Mouse (Mus musculus) Patski (cell line): ENCODE results near the gene Capn9. TPM values are rescaled to one million over a fixed set of nuclear protein-coding genes. Genes with fewer than 3 reads are reported as not detected.

ENCODE experiments used
- ATAC-seq: fragments of 100-300 bp; one replicate; pipeline ENCODE4 v1.8.0; 2021
- CTCF ChIA-PET: fragments of 350-600 bp; sonication (Branson Sonifier 250); formaldehyde crosslinking; loops from one replicate; lab custom pipeline; 2022; ENCODE audit warnings: inconsistent platforms; lab: Charles Lee
- POLR2A ChIA-PET: fragments of 350-600 bp; sonication (Branson Sonifier 250); formaldehyde crosslinking; loops from one replicate; lab custom pipeline; 2022; ENCODE audit warnings: antibody characterized with exemption, inconsistent platforms; lab: Charles Lee
- DNase-seq: peaks from one replicate; pipeline ENCODE4 v3.0.0-alpha.2; 2011; ENCODE audit warnings: low read depth, low spot score
- H3K27me3 ChIP-seq: fragments of 371-371 bp; one replicate; pipeline ENCODE4 v1.5.1; 2021
- CTCF ChIP-seq: fragments of 100-300 bp; IDR thresholded peaks from one replicate; pipeline ENCODE4 v1.5.1; 2021
- in situ Hi-C: fragments of 300-500 bp; cut with MboI; formaldehyde crosslinking; loops from 3 replicates; pipeline ENCODE4 v1.11.1; 2018; ENCODE audit warnings: low pct_unique_long_range_greater_than_20kb, mixed read lengths
- polyA plus RNA-seq: library from polyadenylated mRNA; unstranded; gene quantifications from one replicate; pipeline ENCODE4 v1.2.3, GENCODE M21; 2021

The Capn9 gene
- polyA plus RNA-seq, 1 experiment from 2014 or later = not detected

DNA sequence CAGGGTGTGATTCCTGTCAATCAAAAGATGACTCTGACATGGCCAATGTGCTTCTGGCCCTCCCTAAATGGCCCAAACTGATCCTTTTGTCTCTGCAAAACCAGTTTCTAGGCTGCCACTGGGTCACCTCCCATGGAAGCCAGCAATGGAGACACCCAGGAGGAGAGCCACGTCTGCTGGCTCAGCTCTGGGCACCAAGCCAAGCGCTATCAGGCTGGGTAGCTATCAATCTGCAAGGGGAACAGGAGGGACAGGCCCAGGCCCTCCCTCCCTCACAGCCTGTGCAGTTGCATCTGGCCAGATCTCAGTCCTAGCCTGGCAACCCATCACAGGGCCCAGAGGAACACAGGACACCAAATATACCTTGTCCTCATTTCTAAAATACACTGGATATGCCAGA lies 82.5 kb downstream of the Capn9 start:
- no peak for ATAC-seq
- in situ Hi-C loops = no loop called here
- no peak for DNase-seq
- no peaks in the 10 kb centered on the region for H3K27me3 ChIP-seq
- no peak for TF ChIP-seq CTCF
- POLR2A ChIA-PET = no interaction called here
- CTCF ChIA-PET = interaction anchor here (1.0 to 2.1 kb wide), 2 partner anchors 18 to 259 kb away, joined by 3 to 4 read pairs; no protein-coding TSS in a partner anchor

DNA sequence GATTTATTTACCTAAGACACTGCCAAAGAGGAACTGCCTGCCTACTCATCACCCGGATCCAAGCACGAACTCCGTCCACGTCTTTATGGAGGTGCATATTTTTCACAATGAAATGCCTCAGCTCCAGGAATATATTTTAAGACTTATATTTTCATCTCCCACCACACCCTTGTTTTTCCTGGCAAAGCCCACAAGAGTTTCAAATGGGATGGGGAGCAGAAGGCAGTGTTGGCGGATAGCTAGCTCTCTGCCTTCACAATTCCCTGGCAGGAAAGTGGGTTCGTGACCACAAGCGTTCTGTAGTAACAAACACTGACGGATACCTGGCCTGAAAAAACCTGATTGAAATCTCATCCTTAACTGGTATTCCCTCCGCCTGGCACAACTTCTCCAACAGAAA lies 85.9 kb downstream of the Capn9 start:
- in situ Hi-C loops = no loop called here
- no peaks in the 10 kb centered on the region for H3K27me3 ChIP-seq
- ChIA-PET POLR2A (interaction anchor here (0.8 to 1.7 kb wide), 3 partner anchors 11 to 45 kb away, joined by 3 to 7 read pairs (median 3); no protein-coding TSS in a partner anchor), CTCF (interaction anchor here (1.5 kb wide), 1 partner anchor 11 kb away, joined by 5 read pairs; no protein-coding TSS in a partner anchor)
- TF ChIP-seq CTCF = no peak
- no peak for DNase-seq
- ATAC-seq = no peak

DNA sequence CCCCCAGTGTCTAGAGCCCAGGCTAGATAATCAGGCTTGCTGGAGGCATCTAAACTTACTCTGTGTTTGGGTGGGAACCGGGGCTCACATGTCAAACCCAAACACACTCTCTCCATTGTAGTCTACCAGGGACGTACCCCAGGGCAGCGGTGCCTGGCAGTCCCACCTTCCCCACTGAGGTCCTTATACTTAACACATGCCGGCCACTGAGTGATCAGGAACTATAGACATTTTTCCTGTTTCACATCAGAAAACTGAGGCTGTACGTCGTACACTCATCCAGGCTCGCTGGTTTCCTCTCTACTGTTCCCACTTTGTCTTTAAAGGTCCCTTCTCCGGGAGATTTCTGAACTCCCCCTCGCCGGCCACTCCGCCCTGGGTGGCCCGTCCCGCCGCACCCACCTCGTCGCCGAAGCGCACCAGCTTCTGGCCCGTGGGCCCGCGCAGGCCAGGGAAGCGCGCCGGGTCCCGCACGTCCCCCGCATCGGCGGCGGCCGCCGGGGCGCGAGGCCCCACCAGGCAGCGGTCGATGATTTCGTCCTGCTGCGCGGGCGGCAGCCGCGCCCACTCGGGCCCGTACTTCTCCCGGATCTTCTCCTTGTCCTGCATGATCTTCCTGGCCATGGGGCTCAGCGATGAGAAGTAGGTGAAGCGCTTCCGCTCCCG lies 86.7 kb downstream of the Capn9 start:
- in situ Hi-C loops = no loop called here
- POLR2A ChIA-PET = interaction anchor here (0.6 to 1.7 kb wide), 4 partner anchors 12 to 45 kb away, joined by 3 to 7 read pairs (median 3); no protein-coding TSS in a partner anchor
- ATAC-seq (peak; percentile 29), DNase-seq (no peak)
- no peak for TF ChIP-seq CTCF
- no peaks in the 10 kb centered on the region for H3K27me3 ChIP-seq
- CTCF ChIA-PET = interaction anchor here (1.5 kb wide), 1 partner anchor 10 kb away, joined by 5 read pairs; no protein-coding TSS in a partner anchor

DNA sequence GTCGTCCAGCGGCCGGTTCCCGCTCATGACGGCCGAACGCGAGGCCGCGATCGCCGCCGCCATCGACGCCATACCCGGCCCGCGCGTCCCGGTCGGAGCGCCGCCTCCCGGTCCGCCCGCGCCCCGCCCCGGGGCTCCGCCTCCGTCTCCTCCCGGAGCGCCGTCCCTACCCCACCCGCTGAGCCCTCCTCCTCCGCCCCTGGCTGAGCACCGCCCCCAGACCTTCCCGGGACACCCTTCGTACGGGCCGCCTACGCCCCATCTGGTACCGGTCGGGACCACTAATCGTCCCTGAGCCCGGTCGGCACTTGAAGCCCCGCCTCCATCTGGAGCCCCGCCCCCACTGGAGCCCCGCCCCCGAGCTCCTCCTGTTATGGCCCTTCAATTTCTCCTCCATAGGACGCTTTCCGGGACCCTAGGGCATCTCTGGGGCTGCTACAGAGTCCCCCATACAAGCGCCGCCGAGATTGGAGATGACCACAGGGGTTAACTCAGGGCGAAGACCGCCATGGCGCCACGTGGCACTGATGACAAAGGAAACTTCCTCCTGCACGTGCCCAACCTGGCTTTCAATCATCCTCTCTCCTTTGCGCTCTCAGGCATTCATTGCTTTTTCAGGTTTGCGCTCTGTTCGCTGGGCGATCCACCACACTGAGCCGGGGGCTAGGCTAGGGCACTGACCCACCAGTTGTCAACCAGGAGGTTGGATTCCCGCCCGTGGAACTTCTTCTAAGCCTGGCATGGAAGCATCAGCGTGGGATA lies 87.4 kb downstream of the Capn9 start, which contains the start of gene 2310022B05Rik:
Gene 2310022B05Rik (minus strand): TSS at position 258 of the 762 bp plus-strand sequence.
- ATAC-seq (peak; percentile 80), DNase-seq (no peak)
- in situ Hi-C loops = no loop called here
- ChIA-PET POLR2A (no interaction called here), CTCF (no interaction called here)
- no peaks in the 10 kb centered on the region for H3K27me3 ChIP-seq
- no peak for TF ChIP-seq CTCF

DNA sequence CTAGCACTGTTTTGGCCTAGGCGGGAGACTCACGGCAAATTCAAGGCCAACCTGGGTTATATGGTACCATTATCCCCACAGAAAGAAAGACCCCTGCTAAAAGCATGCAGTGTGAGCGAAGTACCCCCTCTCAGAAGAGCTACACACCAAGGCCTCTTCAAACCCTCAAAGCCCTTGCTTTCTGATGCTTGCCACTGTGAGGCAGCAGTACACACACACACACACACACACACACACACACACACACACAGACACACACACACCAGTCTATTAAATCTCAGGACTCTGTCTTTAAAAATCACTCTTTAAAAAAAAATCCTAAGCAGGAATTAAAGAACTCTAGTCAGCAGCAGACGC lies 87.9 kb downstream of the Capn9 start:
- no peak for TF ChIP-seq CTCF

DNA sequence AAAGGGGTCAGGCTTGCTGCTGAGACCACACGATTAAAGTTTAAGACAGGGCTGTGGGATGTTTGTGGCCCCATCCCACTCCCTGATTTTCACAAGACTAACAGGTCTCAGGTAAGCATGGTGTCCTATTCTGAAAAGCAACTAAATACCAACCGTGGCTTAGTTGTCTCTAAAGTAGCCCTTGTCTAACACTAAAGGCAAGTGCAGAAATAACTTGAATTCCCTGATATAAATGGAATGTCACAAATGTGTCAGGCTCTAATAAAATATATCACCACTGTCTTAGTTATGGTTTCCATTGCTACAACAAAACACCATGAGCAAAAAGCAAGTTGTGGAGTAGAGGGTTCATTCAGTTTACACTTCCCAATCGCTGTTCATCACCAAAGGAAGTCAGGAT lies 88.5 kb downstream of the Capn9 start:
- in situ Hi-C loops = no loop called here
- ATAC-seq (no peak), DNase-seq (no peak)
- H3K27me3 ChIP-seq = no peaks in the 10 kb centered on the region
- CTCF ChIA-PET = no interaction called here
- TF ChIP-seq CTCF = no peak
- POLR2A ChIA-PET = no interaction called here

More for the DNA sequence above, 87.9 kb downstream of the Capn9 start:
- H3K27me3 ChIP-seq = no peaks in the 10 kb centered on the region
- DNase-seq = no peak
- ATAC-seq = no peak
- in situ Hi-C loops = no loop called here
- POLR2A ChIA-PET = no interaction called here
- CTCF ChIA-PET = no interaction called here

Other genes starting within 250 kb of the Capn9 start
- 8.0 TPM for gene Pgbd5, start 136.5 kb upstream of the Capn9 start, polyA plus RNA-seq
- gene Cog2, start 55.3 kb upstream of the Capn9 start, polyA plus RNA-seq = 41.6 TPM
- 121 TPM for gene Agt, start 6.4 kb upstream of the Capn9 start, polyA plus RNA-seq
- 84.9 TPM for gene 2310022B05Rik, start 87.3 kb downstream of the Capn9 start, polyA plus RNA-seq
- gene Ttc13, start 145.9 kb downstream of the Capn9 start, polyA plus RNA-seq = 77.7 TPM
- 18.5 TPM for gene Arv1, start 146.0 kb downstream of the Capn9 start, polyA plus RNA-seq
- 1.2 TPM for gene Fam89a, start 175.7 kb downstream of the Capn9 start, polyA plus RNA-seq
- 0.33 TPM for gene Trim67, start 217.0 kb downstream of the Capn9 start, polyA plus RNA-seq